Mouse (Mus musculus): ENCODE measurements at regions not wholly inside any gene's neighbourhood (a gene's known extent, or its start where the extent isn't known, plus 50 kb on each side); places are given as distances from the start of the nearest gene placed in this dataset.

DNA sequence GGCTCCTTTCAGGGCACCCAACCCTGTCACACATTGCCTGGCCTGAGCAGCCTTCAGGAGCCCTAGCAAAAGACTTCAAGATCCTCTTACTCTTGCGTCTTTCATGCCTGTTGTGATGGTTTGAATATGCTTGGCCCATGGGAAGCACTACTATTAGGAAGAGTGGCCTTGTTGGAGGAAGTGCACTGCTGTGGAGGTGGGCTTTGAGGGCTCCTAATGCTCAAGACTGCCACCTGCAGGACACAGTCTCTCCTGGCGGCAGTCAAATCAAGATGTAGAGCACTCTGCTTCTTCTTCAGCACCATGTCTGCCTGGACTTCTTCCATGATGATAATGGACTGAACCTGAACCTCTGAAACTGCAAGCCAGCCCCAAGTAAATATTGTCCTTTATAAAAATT lies 73.0 kb downstream of the Tsen15 start:
- ChIA-PET CTCF (interaction anchor here (0.9 kb wide), 1 partner anchor 10 kb away, joined by 3 read pairs; no protein-coding TSS in a partner anchor), POLR2A (no interaction called here)
- DNase-seq (ENCODE audit: low read depth, low spot score) (no peak), ATAC-seq (no peak)
- H3K27me3 ChIP-seq: no peaks in the 10 kb centered on the region
- in situ Hi-C loops (cut with MboI; ENCODE audit: low pct_unique_long_range_greater_than_20kb): no loop called here
- TF ChIP-seq CTCF (IDR thresholded peaks at IDR 0.05): peak; percentile 20

DNA sequence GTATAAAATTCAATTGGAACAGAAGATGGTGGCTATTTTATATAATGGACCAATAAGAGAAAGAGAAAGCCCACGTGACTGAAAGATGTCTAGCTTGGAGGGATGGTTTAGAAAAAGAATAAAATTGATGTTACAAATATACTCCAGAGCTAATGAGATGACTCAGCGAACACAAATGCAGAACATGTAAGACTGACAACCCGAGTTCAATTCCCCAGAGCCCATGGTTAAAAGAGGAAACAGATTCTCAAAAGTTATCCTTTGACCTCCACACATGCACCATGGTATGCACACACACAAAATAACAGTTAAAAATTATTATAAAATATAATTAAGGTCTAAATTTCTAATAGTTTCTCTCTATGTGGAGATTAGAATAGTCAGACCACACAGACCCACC lies 81.0 kb downstream of the Tsen15 start:
- CTCF ChIA-PET: no interaction called here

DNA sequence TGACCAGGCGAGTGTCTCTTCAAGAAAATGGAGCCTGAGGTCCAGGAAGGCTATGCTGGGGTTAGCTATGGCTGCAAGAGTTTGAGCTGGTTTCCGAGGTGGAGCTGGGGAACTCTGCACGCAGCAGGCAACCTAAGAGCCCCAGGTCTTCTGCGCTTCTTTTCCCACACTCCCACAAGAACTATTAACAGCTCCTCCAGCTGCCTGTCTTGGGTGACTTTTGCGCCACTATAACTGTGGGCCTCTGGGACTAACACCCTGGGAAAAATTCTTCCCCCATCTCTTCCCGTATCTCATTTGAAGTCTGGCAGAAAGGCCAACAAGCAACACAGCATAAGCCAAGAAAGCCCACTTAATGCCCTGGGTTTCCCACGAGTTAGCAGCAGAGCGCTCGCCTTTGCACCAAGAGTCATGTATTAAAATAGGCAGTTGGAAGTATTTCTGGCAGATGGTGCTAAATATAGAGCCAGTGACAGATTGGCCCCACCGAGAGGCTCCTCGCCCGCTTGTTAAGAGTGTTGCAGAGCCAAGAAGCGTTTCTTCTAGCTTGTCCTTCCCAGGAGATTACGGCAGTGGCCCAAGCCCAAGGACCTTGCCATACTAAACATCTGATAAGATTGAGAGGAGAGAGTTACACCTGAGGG lies 81.9 kb downstream of the Tsen15 start:
- TF ChIP-seq CTCF (IDR thresholded peaks at IDR 0.05): no peak
- ATAC-seq (no peak), DNase-seq (ENCODE audit: low read depth, low spot score) (no peak)
- in situ Hi-C loops (cut with MboI; ENCODE audit: low pct_unique_long_range_greater_than_20kb): no loop called here
- ChIA-PET POLR2A (no interaction called here), CTCF (interaction anchor here (0.9 kb wide), 1 partner anchor 14 kb away, joined by 3 read pairs; no protein-coding TSS in a partner anchor)
- no peaks in the 10 kb centered on the region for H3K27me3 ChIP-seq

More for the DNA sequence above, 81.0 kb downstream of the Tsen15 start:
- in situ Hi-C loops (cut with MboI; ENCODE audit: low pct_unique_long_range_greater_than_20kb): no loop called here
- TF ChIP-seq CTCF (IDR thresholded peaks at IDR 0.05): no peak
- no peaks in the 10 kb centered on the region for H3K27me3 ChIP-seq
- POLR2A ChIA-PET: no interaction called here
- no peak for DNase-seq (ENCODE audit: low read depth, low spot score)
- ATAC-seq: no peak

DNA sequence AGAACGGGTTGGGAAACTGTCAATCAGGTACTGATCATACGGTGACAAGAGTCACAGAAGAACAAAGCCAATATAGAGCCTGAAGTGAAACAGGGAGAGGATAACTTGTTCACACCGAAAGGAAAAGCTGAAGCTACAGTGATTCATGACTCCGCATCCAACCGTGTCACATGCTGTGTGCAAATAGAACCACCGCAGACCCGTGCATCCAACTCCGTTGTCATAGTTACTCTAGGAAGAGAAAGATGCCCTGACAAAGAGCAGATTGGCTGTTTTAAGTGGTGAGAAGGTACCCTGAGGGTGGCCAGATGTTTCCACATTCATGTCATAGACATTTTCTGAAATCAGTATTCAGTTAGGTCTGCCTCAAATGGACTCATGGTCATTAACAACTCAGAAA lies 85.1 kb downstream of the Tsen15 start:
- in situ Hi-C loops (cut with MboI; ENCODE audit: low pct_unique_long_range_greater_than_20kb): no loop called here
- POLR2A ChIA-PET: interaction anchor here (0.6 kb wide), 1 partner anchor 10 kb away, joined by 3 read pairs; no protein-coding TSS in a partner anchor
- ATAC-seq: no peak

DNA sequence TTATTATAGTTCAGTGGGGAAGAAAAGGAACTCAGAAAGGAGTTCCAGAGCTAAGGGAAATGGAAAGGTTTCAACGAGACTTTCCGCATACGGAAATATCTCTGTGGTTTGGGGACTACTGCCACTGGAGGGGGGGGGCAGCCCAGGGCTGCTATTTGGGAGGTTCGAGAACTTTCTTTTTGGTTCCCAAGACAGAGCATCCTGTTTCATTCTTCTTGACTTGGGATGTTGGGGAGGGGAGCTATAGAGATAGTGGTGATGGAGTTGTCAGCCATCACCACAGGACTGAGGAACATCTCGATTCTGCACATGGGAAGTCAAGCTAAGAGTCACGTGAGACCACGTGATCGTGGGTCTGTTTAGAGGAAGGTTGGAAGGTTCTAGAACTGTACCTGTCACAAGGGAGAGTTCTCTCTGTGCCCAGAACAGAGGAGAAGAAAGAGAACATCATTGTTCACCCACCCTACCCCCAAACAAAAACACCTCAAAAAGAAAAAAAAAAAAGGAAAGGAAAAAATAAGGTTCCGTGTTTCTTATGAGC lies 94.2 kb downstream of the Tsen15 start:
- ATAC-seq (no peak), DNase-seq (ENCODE audit: low read depth, low spot score) (no peak)
- ChIA-PET POLR2A (no interaction called here), CTCF (interaction anchor here (1.5 kb wide), 1 partner anchor 471 kb away, joined by 4 read pairs; no protein-coding TSS in a partner anchor)
- in situ Hi-C loops (cut with MboI; ENCODE audit: low pct_unique_long_range_greater_than_20kb): no loop called here
- TF ChIP-seq CTCF (IDR thresholded peaks at IDR 0.05): no peak
- no peaks in the 10 kb centered on the region for H3K27me3 ChIP-seq

More for the DNA sequence above, 85.1 kb downstream of the Tsen15 start:
- TF ChIP-seq CTCF (IDR thresholded peaks at IDR 0.05): no peak
- DNase-seq (ENCODE audit: low read depth, low spot score): no peak
- CTCF ChIA-PET: interaction anchor here (0.9 to 1.0 kb wide), 2 partner anchors 10 to 21 kb away, joined by 3 read pairs; no protein-coding TSS in a partner anchor
- no peaks in the 10 kb centered on the region for H3K27me3 ChIP-seq

DNA sequence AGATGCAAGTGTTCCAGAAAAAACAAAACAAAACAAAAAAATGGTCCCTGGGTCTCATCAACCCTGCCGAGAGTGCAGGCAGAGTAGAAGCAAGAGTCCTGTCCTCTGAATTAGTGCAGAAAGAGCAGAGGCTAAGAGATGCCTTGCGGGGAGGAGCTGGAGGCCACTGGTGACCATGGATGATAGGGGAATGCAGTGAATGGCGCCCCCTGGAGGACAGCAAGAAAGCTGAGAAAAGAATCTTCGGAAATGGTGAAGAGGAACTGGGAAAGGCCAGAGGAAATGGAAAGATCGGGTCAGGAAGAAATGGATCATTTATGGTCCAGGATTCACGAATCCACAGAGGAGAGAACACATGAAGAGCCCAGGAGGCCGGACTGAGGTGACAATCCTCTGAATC lies 95.7 kb downstream of the Tsen15 start:
- DNase-seq (ENCODE audit: low read depth, low spot score) (peak; percentile 19), ATAC-seq (no peak)
- CTCF ChIA-PET: interaction anchor here (0.9 to 2.2 kb wide), 9 partner anchors 11 to 475 kb away, joined by 3 to 5 read pairs (median 3); no protein-coding TSS in a partner anchor
- POLR2A ChIA-PET: interaction anchor here (0.7 kb wide), 1 partner anchor 8 kb away, joined by 3 read pairs; no protein-coding TSS in a partner anchor
- peak; percentile 90 for TF ChIP-seq CTCF (IDR thresholded peaks at IDR 0.05)
- in situ Hi-C loops (cut with MboI; ENCODE audit: low pct_unique_long_range_greater_than_20kb): no loop called here
- no peaks in the 10 kb centered on the region for H3K27me3 ChIP-seq

DNA sequence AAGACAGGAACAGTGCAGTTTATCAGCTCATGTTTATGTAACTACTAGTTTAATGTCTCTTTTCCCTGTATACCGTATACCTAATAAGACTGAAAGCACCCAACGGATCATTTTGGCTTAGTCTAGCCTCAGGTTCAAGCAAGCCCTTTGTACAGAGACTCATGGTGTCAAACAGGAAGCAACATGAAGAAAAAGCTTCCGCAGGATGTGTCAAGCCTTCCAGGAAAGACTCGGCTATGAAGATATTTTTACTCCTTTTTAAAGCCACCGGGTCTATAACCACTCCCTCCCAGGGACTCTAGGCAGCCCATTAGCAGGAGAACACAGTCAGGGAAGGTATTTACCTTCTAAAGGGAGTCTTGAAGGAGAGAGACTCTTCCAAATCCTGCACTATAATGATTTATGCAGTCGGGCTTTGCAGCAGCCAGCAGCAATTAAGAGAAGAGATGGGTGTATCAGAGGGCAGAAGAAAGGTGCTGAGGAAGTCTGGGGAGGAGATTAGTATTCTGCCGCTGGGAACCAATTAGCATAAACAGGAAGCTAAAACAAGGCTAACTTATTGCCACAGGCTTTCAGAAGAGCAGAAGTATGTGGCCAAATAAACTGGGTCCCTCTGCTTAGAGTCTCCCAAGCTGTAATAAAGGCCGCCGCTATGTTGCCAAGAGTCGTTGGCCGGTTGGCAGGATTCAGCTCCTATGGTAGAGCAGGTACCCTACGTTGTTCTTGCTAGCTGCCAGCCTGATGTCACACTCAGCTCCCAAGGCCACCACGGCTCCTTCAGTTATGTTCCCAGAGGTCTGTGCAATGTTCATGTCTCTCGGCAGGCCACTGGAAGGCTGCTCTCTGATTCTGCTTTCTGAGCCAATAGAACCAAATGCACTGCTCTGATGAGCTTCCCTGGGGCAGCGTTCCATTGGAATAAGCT lies 98.7 kb downstream of the Tsen15 start:
- H3K27me3 ChIP-seq: no peaks in the 10 kb centered on the region
- ChIA-PET CTCF (interaction anchor here (0.8 to 1.3 kb wide), 2 partner anchors 9 to 468 kb away, joined by 3 to 4 read pairs; no protein-coding TSS in a partner anchor), POLR2A (no interaction called here)
- ATAC-seq (no peak), DNase-seq (ENCODE audit: low read depth, low spot score) (no peak)
- in situ Hi-C loops (cut with MboI; ENCODE audit: low pct_unique_long_range_greater_than_20kb): loop anchor here (5.0 kb wide), 1 partner anchor 466 kb away; no protein-coding TSS in a partner anchor
- TF ChIP-seq CTCF (IDR thresholded peaks at IDR 0.05): no peak

DNA sequence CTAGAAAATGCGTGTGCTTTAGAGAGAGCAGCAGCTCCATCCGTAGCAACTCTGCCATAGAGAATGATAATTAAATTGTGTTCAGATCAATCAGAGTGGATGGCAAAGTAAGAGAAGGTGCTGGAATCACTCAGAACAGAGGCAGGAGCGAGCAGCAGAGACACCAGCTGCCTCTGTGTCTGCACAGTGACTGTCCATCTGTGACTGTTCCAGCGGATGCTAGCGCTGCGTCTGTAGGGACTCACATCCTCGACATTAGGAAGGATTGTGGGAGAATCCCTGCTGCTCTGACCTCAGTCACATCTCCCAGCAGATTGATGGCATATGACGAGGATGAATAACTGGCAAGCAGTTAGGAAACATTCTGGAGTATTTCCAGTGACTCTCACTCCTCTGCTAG lies 99.8 kb downstream of the Tsen15 start:
- DNase-seq (ENCODE audit: low read depth, low spot score) (no peak), ATAC-seq (no peak)
- H3K27me3 ChIP-seq: no peaks in the 10 kb centered on the region
- TF ChIP-seq CTCF (IDR thresholded peaks at IDR 0.05): no peak
- POLR2A ChIA-PET: no interaction called here
- in situ Hi-C loops (cut with MboI; ENCODE audit: low pct_unique_long_range_greater_than_20kb): loop anchor here (5.0 kb wide), 1 partner anchor 464 kb away; no protein-coding TSS in a partner anchor
- CTCF ChIA-PET: no interaction called here

DNA sequence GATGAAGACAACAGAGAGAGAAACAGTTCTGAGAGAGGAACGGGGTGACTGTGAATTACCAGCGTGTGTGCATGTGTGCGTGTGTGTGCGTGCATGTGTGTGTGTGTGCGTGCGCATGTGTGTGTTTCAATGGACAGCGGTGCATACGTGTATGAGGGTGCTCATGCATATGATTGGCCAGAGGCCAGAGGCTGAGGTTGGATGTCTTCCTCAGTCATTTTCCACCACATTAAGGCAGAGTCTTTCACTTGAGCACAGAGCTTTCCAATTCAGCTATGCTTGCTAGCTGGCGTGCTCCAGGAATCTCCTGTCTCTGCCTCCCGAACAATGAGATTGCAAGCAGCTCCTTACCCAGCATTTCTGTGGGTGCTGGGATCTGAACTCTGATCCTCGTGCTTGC lies 104.4 kb downstream of the Tsen15 start:
- TF ChIP-seq CTCF (IDR thresholded peaks at IDR 0.05): no peak
- CTCF ChIA-PET: interaction anchor here (0.7 kb wide), 1 partner anchor 245 kb away, joined by 3 read pairs; no protein-coding TSS in a partner anchor
- no peak for ATAC-seq
- POLR2A ChIA-PET: interaction anchor here (0.6 kb wide), 1 partner anchor 9 kb away, joined by 3 read pairs; no protein-coding TSS in a partner anchor
- in situ Hi-C loops (cut with MboI; ENCODE audit: low pct_unique_long_range_greater_than_20kb): no loop called here
- no peak for DNase-seq (ENCODE audit: low read depth, low spot score)
- no peaks in the 10 kb centered on the region for H3K27me3 ChIP-seq

DNA sequence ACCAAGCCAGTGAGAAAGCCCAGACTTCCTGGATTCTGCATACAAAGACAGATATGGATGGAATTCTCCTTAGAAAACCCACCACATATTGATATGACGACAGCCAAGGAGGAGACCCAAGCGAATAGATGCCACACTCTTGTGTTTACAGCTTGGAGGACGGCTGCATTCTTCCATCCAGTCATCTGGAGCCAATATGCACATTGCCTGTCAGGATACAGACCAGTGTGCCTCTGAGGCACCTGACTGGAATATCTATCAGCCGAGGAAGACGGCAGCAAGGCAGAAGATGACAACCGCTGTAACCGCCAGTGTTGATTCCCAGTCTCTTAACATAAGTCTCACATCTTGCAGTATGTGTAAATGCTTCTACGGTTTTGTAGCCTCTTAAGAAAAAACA lies 105.3 kb downstream of the Tsen15 start:
- no peak for TF ChIP-seq CTCF (IDR thresholded peaks at IDR 0.05)
- in situ Hi-C loops (cut with MboI; ENCODE audit: low pct_unique_long_range_greater_than_20kb): no loop called here
- POLR2A ChIA-PET: interaction anchor here (1.0 kb wide), 1 partner anchor 461 kb away, joined by 3 read pairs; no protein-coding TSS in a partner anchor

More for the DNA sequence above, 105.3 kb downstream of the Tsen15 start:
- CTCF ChIA-PET: no interaction called here
- no peak for DNase-seq (ENCODE audit: low read depth, low spot score)
- ATAC-seq: no peak
- no peaks in the 10 kb centered on the region for H3K27me3 ChIP-seq

Data from Patski (cell line).